Comparison of ENCODE assay signal across 28 mouse cellular contexts in the genomic region with DNA sequence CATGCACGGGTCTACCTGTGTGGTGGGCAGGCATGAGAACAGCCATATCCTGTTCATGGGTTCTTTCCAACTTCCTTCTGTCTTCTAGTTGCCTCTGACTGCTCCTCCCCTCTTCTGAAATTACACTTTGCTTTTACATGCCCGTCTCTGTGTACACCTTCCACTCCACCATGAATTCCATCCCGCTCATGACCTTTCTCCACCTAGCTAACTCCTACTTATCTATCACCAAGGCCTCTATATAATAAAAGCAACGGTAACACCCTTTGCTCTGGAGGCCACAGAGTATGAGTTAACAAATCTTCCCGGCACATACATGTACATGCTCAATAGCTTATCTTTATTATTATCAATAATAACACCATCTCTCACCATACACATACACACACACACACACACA.
"Had no signal": no experiment of that assay in that cellular context is flagged by ENCODE, and none has a peak within 500 bp of the region (broad histone marks: within the 10 kb centered on the region; RNA-seq: fewer than 3 reads in every experiment).

No protein-coding gene starts in this region.

- H3K4me1 ChIP-seq: embryonic facial prominence, embryonic 10.5 days; embryonic facial prominence, embryonic 12.5 days; embryonic facial prominence, embryonic 13.5 days; embryonic facial prominence, embryonic 15.5 days; forebrain, embryonic 10.5 days; forebrain, embryonic 12.5 days; forebrain, embryonic 13.5 days; forebrain, embryonic 15.5 days had no signal

- DNase-seq: cerebellum, adult 18-20 months; cerebellum, adult 2 months; cerebellum, adult 9-10 months; cerebellum, adult 9-11 months; cerebellum, postnatal 10 days; cerebellum, postnatal 14 days; cerebellum, postnatal 25 days; cerebellum, postnatal 36 days; embryo, embryonic 11 days; forebrain, postnatal 0 days; gastrocnemius, adult 2 months; gastrocnemius, postnatal 10 days; gastrocnemius, postnatal 14 days; gastrocnemius, postnatal 25 days; gastrocnemius, postnatal 36 days; heart, adult 11 months; heart, adult 18-20 months had no signal

- H3K9me3 ChIP-seq: embryonic facial prominence, embryonic 10.5 days; embryonic facial prominence, embryonic 12.5 days; embryonic facial prominence, embryonic 13.5 days; embryonic facial prominence, embryonic 15.5 days; forebrain, embryonic 10.5 days; forebrain, embryonic 12.5 days; forebrain, embryonic 13.5 days; forebrain, embryonic 15.5 days had no signal

- H3K27ac ChIP-seq: embryonic facial prominence, embryonic 10.5 days; embryonic facial prominence, embryonic 12.5 days; embryonic facial prominence, embryonic 13.5 days; embryonic facial prominence, embryonic 15.5 days; forebrain, embryonic 10.5 days; forebrain, embryonic 12.5 days; forebrain, embryonic 13.5 days; forebrain, embryonic 15.5 days; gastrocnemius, adult 2 months had no signal

- H3K36me3 ChIP-seq: embryonic facial prominence, embryonic 10.5 days; embryonic facial prominence, embryonic 12.5 days; embryonic facial prominence, embryonic 13.5 days; embryonic facial prominence, embryonic 15.5 days; forebrain, embryonic 10.5 days; forebrain, embryonic 12.5 days; forebrain, embryonic 15.5 days had no signal

- H3K27me3 ChIP-seq: embryonic facial prominence, embryonic 12.5 days; embryonic facial prominence, embryonic 13.5 days; embryonic facial prominence, embryonic 15.5 days; forebrain, embryonic 12.5 days; forebrain, embryonic 13.5 days; forebrain, embryonic 15.5 days had no signal

- H3K9ac ChIP-seq: embryonic facial prominence, embryonic 12.5 days; embryonic facial prominence, embryonic 13.5 days; embryonic facial prominence, embryonic 15.5 days; forebrain, embryonic 12.5 days; forebrain, embryonic 13.5 days; forebrain, embryonic 15.5 days; forebrain, postnatal 0 days had no signal

- ATAC-seq: forebrain, embryonic 13.5 days; forebrain, embryonic 14.5 days; forebrain, embryonic 15.5 days; forebrain, embryonic 16.5 days; forebrain, postnatal 0 days had no signal

- H3K4me3 ChIP-seq: embryonic facial prominence, embryonic 10.5 days; embryonic facial prominence, embryonic 12.5 days; embryonic facial prominence, embryonic 13.5 days; embryonic facial prominence, embryonic 15.5 days; erythroblast, embryonic 14.5 days; forebrain, embryonic 10.5 days; forebrain, embryonic 12.5 days; forebrain, embryonic 13.5 days; forebrain, embryonic 15.5 days; gastrocnemius, adult 2 months had no signal

- H3K4me2 ChIP-seq: embryonic facial prominence, embryonic 12.5 days; embryonic facial prominence, embryonic 13.5 days; embryonic facial prominence, embryonic 15.5 days; forebrain, embryonic 12.5 days; forebrain, embryonic 13.5 days; forebrain, embryonic 15.5 days had no signal
